In the genomic region with DNA sequence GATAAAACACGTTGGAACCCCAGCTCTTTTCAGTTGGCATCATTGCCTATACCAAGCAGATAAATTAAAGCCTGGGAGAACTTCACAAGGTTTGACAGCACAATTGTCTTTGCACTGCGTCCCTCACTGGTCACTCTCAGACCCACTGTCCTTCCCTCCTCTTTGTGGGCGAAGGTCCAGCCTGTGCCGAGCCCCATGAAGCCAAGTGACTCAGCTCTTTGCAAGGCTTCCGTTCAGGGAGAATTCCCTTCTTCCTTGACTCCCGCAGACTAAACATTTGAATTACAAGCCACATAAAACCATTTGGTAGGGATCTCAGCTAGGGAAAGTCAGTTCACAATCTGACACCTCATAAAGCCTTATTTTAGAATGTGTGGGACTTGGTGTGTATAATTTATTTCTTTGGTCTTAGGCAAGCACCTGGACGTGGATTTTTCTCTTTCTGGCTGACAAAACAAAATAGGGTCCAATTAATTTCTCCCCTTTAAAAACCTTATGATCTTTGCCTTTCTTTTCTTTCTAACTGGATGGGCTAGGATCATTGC, we compare ENCODE assay signal across 17 mouse cellular contexts.
A peak's percentile ranks its signal among the peaks of the same experiment; 100 is the strongest.
DNase-seq lines count a peak whose midpoint lies in the region; ATAC-seq and TF ChIP-seq lines count a peak whose summit lies in the region.
"Had no signal": no experiment of that assay in that cellular context is flagged by ENCODE, and none has a peak within 500 bp of the region (broad histone marks: within the 10 kb centered on the region; RNA-seq: fewer than 3 reads in every experiment).

No protein-coding gene starts in this region.

- no peak overlapping the region for H3K9ac ChIP-seq in kidney, postnatal 0 days (ENCODE audit: low read depth, low read length)
- H3K9ac ChIP-seq in kidney, embryonic 16.5 days (replicated peaks; ENCODE audit: low read length) = no peak overlapping the region
- H3K9ac ChIP-seq: hindbrain, embryonic 15.5 days; liver, embryonic 12.5 days; midbrain, embryonic 15.5 days had no signal

- no peaks in the 10 kb centered on the region for H3K9me3 ChIP-seq in kidney, postnatal 0 days (replicated peaks; ENCODE audit: low read length)
- H3K9me3 ChIP-seq in kidney, embryonic 16.5 days (ENCODE audit: low read length) = no peaks in the 10 kb centered on the region
- H3K9me3 ChIP-seq: heart, embryonic 10.5 days; hindbrain, embryonic 15.5 days; liver, embryonic 12.5 days; midbrain, embryonic 15.5 days had no signal

- 36% methylated on average over 7 of the region's 7 CpGs for WGBS in kidney, postnatal 0 days
- 39% methylated on average over 7 of the region's 7 CpGs for WGBS in kidney, embryonic 16.5 days
- WGBS in thymus, adult 2 months = 95% methylated on average over 7 of the region's 7 CpGs

- H3K27ac ChIP-seq in kidney, postnatal 0 days = no peak overlapping the region
- H3K27ac ChIP-seq in kidney, embryonic 16.5 days (ENCODE audit: low read length) = no peak overlapping the region
- H3K27ac ChIP-seq in thymus, adult 2 months (ENCODE audit: control insufficient read depth, insufficient read depth, low read length) = no peak overlapping the region
- H3K27ac ChIP-seq: heart, embryonic 10.5 days; hindbrain, embryonic 15.5 days; liver, embryonic 12.5 days; midbrain, embryonic 15.5 days had no signal

- TF ChIP-seq POLR2A in thymus, adult 2 months (IDR thresholded peaks at IDR 0.05; ENCODE audit: control insufficient read depth, extremely low read depth, insufficient read depth, low read length, poor library complexity) = no peak

- H3K36me3 ChIP-seq in kidney, postnatal 0 days (ENCODE audit: insufficient read depth, low read length) = no peaks in the 10 kb centered on the region
- no peaks in the 10 kb centered on the region for H3K36me3 ChIP-seq in kidney, embryonic 16.5 days (ENCODE audit: insufficient read depth, low read length)
- no peaks in the 10 kb centered on the region for H3K36me3 ChIP-seq in thymus, adult 2 months (ENCODE audit: control insufficient read depth, insufficient read depth, low read length)
- H3K36me3 ChIP-seq: heart, embryonic 10.5 days; hindbrain, embryonic 15.5 days; liver, embryonic 12.5 days; midbrain, embryonic 15.5 days had no signal

- no peak overlapping the region for H3K4me2 ChIP-seq in kidney, postnatal 0 days (ENCODE audit: low read length)
- H3K4me2 ChIP-seq in kidney, embryonic 16.5 days (replicated peaks; ENCODE audit: low read depth, low read length) = no peak overlapping the region
- H3K4me2 ChIP-seq: hindbrain, embryonic 15.5 days; liver, embryonic 12.5 days; midbrain, embryonic 15.5 days had no signal

- TF ChIP-seq CTCF in kidney, postnatal 0 days (IDR thresholded peaks at IDR 0.05; ENCODE audit: low read depth) = no peak
- TF ChIP-seq CTCF in thymus, adult 2 months (IDR thresholded peaks at IDR 0.05; ENCODE audit: borderline replicate concordance, control insufficient read depth, extremely low read depth, insufficient read depth, low read length, poor library complexity) = no peak

- peaks cover 5% of the 10 kb centered on the region; the same call in 1 of the 2 replicates for H3K4me1 ChIP-seq in kidney, postnatal 0 days (replicated peaks; ENCODE audit: insufficient read depth, low read length)
- H3K4me1 ChIP-seq in kidney, embryonic 16.5 days (ENCODE audit: insufficient read depth, low read length) = peaks cover 14% of the 10 kb centered on the region
- peaks cover 12% of the 10 kb centered on the region for H3K4me1 ChIP-seq in thymus, adult 2 months (replicated peaks; ENCODE audit: control insufficient read depth, insufficient read depth, low read length)
- H3K4me1 ChIP-seq: hindbrain, embryonic 15.5 days; midbrain, embryonic 15.5 days had no signal

- H3K27me3 ChIP-seq in kidney, postnatal 0 days (ENCODE audit: insufficient read depth, low read length) = no peaks in the 10 kb centered on the region
- H3K27me3 ChIP-seq in kidney, embryonic 16.5 days (ENCODE audit: insufficient read depth, low read length) = no peaks in the 10 kb centered on the region
- H3K27me3 ChIP-seq in thymus, adult 2 months (ENCODE audit: control insufficient read depth, insufficient read depth, low read length) = no peaks in the 10 kb centered on the region
- H3K27me3 ChIP-seq: hindbrain, embryonic 15.5 days; liver, embryonic 12.5 days; midbrain, embryonic 15.5 days had no signal

- no peak for ATAC-seq in kidney, postnatal 0 days (replicated peaks; ENCODE audit: low FRiP score, low read depth)
- ATAC-seq in kidney, embryonic 16.5 days (ENCODE audit: low FRiP score, low TSS enrichment) = no peak
- ATAC-seq: forebrain, embryonic 14.5 days; liver, embryonic 12.5 days; midbrain, embryonic 15.5 days had no signal

- DNase-seq in adrenal gland, adult 2 months = peak; percentile 26
- no peak for DNase-seq in adrenal gland, postnatal 4 days (ENCODE audit: low spot score in 2 of 2)
- DNase-seq in kidney, postnatal 0 days (ENCODE audit: low spot score) = peak; percentile 73
- DNase-seq in NIH3T3 (ENCODE audit: low read depth) = peak; percentile 66
- peak; percentile 33 for DNase-seq in lung, postnatal 14 days
- DNase-seq in thymus, adult 2 months = no peak
- DNase-seq in right cerebral cortex, postnatal 4 days = no peak
- DNase-seq: cerebellum, postnatal 10 days; embryo, embryonic 11 days; kidney, adult 8-10 months; right cerebral cortex, postnatal 14 days had no signal

- H3K4me3 ChIP-seq in kidney, postnatal 0 days (replicated peaks; ENCODE audit: low read depth, low read length) = no peak overlapping the region
- no peak overlapping the region for H3K4me3 ChIP-seq in kidney, embryonic 16.5 days (ENCODE audit: low read length)
- no peak overlapping the region for H3K4me3 ChIP-seq in thymus, adult 2 months (ENCODE audit: control insufficient read depth, insufficient read depth, low read length)
- H3K4me3 ChIP-seq: heart, embryonic 10.5 days; hindbrain, embryonic 15.5 days; liver, embryonic 12.5 days; midbrain, embryonic 15.5 days had no signal

Comparison
In these comparisons a context has a peak if more than half of its experiments do, and no peak if none do; other contexts are left out.
1. DNase-seq: peak in adrenal gland, adult 2 months (single experiment), kidney, postnatal 0 days (single experiment), NIH3T3 (single experiment) and lung, postnatal 14 days (single experiment); none in adrenal gland, postnatal 4 days (0 of 2), thymus, adult 2 months (single experiment) and right cerebral cortex, postnatal 4 days (single experiment).